Mouse (Mus musculus): ENCODE measurements around the gene Marveld3.

Gene Marveld3

DNA sequence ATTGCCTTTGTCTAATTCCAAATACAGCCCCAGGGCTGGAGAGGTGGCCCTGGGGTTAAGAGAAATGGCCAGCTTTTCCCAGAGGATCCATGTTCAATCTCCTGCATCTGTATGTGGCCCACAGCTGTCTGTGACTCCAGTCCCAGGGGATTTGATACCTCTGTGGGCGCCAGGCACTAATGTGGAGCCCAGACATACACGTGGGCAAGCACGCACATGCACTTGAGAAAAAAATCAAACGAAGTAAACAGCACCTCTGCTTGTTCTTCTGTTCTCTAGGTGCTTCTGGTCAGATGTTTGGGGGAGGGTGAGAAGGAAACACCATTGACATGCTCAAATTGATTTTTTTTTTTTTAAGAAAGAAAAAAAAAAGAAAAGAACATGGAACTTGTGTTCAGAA, 2.1 kb upstream of the Marveld3 start:
- no peak for DNase-seq (ENCODE audit: low spot score)

DNA sequence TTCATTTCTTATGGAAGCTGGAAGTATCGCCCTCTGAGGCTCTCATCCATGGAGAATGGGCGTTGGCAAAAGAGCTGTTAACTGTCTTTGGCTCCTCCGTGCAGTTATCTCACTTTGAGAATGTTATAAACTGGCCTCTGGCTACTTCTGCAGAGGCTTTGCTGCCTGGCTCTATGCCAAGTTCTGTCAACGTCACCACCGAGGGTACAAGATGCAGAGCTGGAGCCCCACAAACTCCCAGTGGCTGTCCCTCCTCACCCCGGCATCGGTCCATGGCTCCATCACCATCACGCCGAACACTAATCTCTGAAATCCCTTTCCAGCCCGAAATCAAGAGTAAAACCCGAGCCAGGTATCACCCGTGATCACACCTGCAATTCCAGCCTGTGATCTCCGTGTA, 1.4 kb upstream of the Marveld3 start:
- no peak for DNase-seq (ENCODE audit: low spot score)

DNA sequence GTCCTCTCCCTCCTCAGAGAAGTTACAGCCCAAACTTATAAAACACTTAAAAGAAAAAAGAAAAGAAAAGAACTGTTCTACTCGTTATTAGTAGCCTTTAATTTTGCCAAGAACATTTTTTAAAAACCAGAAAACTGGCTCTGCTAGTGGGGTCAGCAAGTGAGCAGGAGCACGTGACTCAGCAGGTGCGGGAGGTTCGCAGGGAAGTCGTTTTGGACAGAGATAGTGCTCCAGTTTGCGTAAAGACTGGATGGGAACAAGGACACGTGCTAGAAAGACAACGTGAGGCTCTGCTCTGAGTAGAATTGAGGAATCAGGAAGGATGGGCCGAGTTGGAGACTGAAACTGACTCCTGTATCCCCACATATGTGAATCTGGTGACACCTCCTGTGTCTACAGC, 893 bp upstream of the Marveld3 start:
- DNase-seq (ENCODE audit: low spot score): no peak

DNA sequence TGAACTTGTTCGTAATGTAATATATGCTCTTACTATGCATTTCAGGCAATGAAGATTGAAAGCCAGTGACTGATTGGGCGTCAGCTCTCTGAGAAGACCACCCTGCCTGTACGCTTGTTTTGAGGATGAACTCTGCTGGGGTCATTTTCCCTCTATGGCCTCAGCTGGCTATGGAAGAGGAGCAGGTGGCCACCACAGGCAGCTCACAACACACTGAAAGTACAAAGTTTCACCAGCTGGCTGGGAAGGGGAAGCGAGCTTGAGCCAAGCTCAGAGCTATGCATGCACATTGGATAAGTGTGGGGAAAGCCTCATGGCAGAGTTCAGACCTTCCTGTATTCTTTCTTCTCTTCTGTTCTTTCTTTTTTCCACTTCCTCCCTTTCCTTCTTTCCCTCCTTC, 2.9 kb downstream of the Marveld3 start:
- DNase-seq (ENCODE audit: low spot score): no peak

DNA sequence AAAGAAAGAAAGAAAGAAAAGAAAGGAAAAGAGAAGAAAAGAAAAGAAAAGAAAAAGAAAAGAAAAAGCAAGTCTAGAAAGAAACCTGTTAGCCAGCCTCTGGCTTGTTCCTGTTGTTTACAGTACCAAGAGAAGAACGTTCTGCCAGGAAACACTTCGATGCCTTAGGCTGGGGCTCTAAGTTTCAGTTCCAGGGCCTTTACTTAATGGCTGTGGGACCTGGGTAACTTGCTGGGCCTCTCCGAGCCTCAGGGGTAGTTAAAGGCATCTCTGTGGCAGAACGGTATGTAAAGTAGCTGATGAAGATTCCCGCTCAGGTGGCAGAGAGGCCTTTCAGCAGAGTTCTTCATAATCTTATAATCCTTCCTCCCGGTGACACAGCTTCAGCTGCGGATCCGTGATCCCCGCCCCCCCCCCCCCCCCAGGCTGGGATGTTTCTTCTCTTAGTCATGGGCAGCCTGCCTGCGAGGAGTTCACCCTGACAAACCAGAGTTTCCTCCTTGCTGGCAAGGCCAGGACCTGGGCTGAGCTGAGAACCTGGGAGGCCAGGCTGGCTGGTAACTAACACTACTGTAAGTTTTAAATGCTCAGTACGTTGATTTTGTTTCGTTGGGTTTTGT, 3.9 kb downstream of the Marveld3 start:
- no peak for DNase-seq (ENCODE audit: low spot score)

DNA sequence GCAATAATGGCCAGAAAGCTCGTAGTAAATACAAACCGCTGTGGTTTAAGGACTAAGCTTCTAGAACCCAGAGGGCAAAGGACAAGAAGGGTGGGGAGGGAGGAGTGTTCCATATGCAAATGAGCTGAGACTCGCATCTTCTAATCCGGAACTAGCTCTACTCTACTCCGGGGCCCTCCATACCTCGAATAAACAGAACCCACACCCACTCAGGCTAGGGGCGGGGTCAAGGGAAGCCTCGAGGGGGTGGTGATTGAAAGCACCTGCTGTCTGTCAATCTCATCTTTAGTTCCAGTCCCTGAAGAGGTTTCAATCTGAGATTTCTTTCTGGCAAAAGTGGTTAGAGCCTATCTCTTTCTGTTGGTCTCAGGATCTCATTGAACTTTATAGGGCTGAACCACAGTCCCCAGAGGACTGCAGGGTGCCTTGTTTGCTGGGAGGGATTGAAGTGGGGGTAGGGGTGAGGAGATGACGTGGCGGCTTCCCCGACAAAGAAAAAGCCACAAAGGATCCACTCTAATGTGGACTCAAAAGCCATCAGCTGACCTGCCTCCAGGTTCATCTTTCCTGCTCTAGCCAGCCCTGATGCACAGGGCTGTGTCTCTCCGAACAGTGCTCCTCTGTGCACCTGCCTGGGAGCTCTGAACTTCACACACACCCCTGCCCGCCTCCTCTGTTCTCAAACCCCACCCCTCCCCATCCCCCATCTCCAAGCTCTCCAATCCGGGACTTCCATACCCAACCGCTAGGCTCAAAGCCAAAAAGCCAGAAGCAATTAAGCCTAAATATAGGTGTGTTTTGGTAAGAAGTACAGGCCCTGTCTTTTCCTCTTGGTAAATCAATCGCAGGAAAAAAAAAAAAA, 4.6 kb downstream of the Marveld3 start:
- DNase-seq (ENCODE audit: low spot score): no peak

DNA sequence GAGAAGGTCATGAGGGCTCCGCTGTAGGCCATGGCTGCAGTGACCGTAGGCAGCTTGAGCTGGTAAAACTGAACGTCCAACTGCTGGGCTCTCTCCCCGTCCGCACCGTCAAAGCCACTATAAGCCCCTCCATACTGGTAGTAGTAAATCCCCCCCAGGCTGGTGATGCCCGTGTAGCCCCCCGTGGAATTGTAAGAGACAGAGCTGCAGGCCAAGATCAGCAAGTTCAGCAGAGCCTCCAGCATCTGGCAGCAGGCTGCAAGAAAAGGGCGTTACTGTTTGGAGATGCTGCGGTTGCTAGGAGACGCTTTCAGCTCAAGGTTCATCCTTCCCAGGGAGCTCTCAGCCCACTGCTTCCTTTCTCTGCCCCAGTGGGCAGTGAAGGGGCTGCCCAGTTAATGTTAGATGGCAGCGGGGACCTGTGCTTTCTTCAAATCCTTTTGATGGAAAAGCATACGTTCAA, 7.5 kb downstream of the Marveld3 start:
- peak; percentile 39 for DNase-seq (ENCODE audit: low spot score)

DNA sequence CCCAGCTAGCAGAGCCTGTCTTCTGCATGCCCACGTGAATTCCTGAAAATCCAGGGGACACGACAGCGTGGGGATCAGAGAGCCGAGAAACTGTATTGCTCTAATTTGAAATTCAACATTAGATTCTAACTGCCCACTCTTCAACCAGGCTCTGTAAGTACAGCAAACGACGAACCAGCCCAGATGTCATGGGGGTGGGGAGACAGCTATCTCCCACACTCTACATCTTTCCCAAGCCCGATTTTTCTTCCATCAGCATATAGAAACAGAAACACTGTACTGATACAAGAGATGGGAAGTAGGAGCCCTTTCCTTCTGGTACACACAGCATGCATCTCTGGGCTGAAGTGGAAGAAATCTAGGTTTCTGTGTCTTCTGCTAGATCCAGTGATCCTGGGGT, 9.8 kb downstream of the Marveld3 start:
- DNase-seq (ENCODE audit: low spot score): no peak

DNA sequence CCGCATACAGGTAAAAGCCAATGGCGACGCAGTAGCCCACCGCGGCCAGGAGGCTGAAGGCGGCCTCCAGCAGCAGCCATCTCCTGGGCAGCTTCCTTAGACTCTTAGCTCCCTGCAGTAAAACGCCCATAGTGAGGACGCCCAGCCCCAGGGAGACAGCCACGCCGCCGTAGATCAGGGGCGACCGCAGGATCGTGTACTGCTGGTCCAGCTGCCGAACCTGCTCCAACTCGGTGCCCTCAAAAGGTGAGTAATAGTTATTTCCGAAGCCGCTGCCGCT, 13.8 kb downstream of the Marveld3 start:
- DNase-seq (ENCODE audit: low spot score): no peak

DNA sequence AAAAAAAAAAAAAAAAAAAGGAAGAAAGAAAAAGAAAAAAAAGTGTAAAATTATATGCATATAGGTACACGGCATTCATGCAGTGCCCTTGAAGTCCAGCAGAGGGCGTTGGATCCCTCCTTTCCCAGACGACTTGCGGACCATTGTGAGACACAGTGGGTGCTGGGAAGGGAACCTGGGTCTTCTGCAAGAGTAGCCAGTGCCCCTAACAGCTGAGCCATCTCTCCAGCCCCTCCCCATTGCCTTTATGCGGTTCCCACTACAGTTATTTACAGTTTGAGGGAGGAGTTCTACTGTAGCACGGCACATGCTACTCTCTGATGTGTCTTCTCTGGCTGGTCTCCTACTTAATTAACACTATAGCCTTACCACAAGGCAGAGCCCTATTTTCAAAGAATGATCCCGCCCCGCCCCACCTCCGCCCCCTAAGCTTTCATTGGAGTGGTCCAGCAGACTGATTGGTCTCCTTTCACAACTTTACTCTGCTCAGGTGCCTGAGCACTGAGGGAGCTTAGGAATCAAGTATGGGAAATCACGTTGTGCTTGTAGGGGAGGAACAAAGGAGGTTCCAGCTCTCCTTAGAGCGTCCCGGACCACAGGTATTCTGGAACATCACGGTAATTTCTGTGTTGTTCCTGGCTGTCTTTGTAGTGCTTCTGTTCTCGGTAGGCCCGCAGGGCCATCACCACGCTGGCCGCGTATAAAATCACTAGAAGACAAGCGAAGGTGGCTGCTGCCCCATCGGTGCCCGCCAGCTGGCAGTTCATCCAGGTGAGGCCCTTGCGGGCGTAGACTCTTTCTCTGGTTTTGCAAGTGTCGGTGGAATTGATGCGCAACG, 14.3 kb downstream of the Marveld3 start:
- peak; percentile 60 for DNase-seq (ENCODE audit: low spot score)

DNA sequence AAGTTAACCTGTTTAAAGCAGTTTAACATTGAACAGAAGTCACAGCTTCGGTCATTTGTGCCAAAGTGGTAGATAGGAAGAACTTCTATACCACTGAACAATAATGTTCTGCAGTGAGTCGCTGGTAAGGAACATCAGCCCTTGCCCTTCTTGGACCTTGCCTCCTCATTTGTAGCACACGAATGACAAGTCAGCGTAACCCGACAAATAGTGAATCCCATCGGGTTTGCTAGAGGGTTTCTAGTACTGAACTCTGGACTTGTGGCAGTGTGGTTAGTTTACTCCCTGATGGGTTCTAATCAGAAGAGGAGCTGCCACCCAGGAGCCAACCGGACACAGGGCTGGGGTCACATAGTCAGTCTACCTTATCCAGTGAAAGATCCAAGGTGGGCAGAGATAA, 15.7 kb downstream of the Marveld3 start:
- no peak for DNase-seq (ENCODE audit: low spot score)

DNA sequence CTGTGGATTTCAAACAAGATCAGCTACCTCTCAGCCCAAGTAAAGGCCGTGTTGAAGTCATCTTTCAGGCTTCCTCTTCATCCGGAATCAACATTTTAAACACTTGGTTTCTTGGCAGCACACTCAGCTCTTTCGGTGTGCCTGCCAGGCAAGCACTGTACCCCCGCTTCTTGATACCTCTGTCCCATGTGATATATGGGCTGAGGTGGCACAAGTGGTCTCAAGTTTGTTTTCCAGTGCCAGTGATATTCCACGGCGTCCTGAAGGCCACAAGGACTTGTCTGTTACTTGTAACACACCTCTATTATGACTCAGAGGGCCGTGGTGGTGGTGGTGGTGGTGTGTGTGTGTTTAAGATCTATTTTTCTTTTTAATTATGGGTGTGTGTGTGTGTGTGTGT, 16.3 kb downstream of the Marveld3 start:
- no peak for DNase-seq (ENCODE audit: low spot score)

DNA sequence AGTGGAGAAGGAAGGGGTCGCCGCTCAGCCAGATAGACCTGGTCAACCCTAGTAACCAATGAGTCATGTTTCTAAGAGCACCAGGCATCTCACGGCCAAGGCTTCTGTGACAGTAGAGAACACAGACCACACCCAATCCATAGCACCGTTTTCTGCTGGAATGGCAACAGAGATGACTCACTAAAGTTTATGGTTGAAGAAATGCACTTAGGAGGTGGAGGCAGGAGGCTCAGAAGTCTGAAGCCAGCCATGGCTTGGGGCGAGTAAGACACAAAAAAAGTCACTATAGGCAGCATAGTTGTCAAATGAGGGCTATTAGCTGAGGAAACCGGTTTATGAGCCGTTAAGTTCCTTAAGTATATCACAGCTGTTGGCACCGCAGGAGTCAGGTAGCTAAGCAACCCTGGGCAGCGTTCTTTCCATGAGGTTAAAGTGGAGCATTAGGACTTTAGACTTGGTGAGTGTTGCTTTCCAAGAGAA, 16.8 kb downstream of the Marveld3 start:
- DNase-seq (ENCODE audit: low spot score): no peak

DNA sequence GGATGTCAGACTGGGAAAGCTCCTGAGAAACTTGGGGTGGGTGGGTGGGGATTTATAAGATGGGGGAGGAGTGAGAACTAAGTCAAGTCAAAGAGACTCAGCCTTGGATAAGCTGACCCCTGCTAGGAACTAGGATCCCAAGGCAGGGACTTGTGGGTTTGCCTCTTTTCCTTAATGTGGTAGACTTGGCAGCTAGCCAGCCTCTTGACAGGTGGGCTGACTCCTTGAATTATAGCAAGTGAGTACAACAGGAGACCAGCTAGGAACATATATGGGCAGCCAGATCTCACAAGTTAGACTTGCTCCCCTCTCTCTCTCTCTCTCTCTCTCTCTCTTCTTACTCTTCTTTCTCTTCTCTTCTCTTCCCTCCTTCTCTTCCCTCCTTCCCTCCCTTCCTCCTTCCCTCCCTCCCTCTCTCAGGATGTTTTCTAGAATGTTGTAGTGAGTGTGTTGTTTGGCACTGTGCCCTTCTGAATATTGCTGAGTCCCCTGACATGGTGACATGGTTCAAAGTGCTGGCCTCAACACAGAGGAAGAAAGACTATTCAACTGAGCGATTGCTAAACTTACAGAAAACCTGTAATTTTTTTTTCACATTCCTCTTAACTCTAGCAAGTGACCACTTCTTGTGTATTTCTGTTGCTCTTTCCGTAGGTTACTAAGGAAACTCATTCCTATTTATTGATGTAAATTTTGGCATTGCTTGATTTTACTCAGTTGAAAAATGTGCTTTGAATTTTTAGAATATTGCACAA, 20.2 kb downstream of the Marveld3 start:
- no peak for DNase-seq (ENCODE audit: low spot score)

DNA sequence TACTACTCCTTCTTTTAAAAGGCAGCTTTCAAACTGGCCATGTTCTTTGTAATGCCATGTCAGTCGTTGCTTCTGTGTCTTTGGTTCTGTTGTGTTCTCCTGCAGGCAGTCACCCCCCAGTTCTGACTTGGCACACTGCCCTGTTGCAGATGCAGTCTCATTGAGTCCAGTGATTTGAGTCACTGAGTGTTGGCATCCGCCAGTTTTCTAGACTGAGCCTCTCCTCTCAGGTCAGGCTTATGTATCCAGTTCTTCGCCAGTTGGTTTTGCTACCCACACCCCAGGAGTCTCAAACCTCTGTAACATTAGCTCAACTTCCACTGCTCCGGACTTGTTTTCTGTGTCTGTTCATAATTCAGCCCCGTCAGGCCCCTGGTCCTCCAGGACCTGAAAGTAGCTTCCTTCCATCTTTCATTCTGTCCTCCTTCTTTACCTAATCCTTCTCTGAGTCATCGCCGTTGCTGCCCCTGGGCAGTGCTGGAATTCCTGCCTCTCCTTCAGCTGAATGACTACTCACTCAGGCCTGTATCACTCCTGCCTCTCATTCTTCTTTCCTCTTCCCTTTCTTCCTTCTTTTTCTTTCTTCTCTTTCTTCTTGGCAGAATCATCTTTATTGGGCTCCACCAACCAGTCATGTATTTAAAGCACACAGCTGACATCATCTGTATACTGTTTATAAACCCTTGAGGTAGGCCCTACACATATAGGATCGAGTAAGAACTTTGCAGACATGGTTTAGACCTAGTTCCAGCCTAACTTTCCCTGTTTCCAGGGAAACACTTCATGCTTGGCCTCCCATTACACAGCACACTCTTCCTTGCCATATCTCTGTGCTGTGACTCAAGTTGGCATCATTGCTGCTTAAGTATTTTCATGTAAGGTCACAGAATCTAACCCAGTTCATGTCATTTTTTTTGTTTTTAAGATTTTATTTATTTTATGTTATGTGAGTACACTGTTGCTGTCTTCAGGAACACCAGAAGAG, 41.3 kb downstream of the Marveld3 start:
- no peak for DNase-seq (ENCODE audit: low spot score)

DNA sequence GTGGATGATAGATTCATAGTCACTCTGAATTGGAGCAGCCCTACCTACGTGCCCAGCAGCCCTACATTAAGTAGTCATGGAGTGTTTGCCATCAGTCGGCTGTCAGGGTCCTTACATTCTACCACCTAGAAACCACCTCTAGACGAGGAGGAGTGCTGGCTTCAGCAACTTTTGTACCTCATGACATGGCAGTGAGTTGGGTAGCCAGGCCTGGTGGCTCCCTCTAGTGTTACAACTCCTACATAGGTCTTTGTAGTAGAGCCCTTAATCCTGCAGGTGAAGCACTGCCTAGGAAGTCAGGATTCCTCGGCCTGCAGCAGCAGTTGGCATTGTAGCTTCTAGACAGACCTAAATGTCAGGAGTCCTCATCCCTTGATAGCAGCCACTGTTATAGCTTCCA, 44.7 kb downstream of the Marveld3 start:
- DNase-seq (ENCODE audit: low spot score): no peak

DNA sequence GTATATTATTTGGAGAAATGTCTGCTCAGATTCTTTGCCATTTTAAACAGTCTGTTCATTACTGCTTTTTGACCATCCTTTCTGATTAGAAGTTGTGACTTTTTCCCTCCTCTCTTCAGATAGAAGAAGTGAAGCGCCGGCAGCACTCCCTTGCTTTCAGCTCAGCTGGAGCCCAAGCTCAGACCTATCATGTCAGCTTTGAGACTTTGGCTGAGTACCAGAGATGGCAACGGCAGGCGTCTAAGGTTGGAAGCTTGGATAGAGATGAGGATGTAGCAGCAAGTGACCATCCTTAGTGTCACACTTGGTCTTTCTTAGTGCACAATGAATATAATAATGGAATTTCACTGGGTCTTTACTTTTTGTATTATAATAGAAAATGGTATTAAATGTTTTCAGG, 54.6 kb downstream of the Marveld3 start:
- DNase-seq (ENCODE audit: low spot score): no peak

DNA sequence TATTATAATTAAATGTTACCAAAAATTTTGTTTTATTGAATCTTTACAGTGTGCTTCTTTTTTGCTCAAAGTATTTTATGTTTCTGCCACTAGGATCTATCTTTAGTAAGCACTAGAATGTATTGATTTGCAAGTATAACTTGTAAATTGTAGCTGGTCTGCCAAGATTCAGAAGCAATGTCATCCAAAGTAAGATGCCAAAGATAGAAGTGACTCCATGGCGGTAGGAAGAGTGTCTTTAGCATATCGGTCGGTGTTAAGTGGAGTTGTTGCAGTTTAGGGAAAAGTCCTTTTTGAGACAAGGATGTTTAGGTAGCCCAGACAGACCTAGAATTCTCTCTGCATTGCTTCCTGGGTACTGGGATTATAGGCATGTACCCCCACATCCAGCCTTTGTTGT, 55.1 kb downstream of the Marveld3 start:
- DNase-seq (ENCODE audit: low spot score): no peak

DNA sequence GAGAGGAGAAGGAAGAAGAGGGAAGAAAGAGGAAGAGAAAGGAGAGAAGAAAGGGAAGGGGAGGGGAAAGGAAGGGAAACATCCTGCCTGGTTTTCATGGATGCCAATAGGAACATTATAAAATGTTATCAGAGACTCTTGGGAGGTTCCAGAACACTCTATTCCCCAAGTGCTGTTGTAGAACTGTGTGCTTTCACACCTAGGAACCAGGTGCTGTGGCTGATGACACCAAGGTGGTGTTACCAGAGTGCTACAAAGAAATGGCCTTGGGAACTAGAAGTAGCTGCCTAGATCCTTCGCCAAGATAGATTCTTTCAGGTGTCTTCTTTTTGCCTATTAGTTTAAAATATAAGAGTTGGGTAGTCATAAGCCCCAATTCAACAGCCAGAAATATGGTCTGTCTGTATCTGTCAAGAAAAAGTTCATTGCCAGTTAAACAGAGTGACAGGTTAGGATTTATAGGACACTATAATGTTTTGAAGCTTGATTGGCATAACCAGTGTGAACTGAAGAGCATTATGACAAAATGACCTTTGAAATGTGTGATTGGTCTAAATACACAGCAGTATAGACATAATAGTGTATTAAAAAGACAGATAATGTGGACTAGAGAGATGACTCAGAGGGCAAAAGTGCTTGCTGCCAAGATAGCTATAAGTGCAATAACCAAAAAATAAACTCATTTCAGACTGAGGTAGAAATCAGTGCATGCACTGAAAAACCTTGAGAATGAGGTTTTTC, 56.9 kb downstream of the Marveld3 start:
- no peak for DNase-seq (ENCODE audit: low spot score)

DNA sequence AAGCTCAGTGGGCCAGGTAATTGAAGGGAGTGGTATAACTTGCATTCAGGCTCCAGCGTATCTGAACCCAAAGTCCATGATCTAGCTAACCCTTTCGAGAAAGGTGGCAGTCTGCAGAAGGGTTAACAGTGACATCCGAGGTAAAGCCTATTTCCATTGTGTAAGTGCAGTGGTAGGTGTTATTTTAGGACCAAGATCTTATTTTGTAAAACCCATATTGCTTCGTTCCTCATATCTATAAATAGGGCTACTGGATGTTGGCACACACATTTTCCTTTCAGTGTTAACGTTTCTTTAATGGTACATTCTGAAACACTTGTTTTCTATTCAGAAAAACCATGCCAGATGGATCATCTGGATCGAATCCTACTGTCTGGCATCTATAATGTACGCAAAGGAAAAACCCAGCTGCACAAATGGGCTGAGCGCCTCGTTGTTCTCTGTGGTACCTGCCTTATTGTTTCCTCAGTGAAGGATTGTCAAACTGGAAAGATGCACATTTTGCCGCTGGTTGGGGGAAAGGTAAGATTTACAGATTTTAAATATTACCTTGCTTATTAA, 58.0 kb downstream of the Marveld3 start:
- DNase-seq (ENCODE audit: low spot score): no peak
